Mouse (Mus musculus): Measurements from ENCODE around the gene Nfkb1. TPM values are rescaled to one million over a fixed set of nuclear protein-coding genes. Genes with fewer than 3 reads are reported as not detected.

The Nfkb1 gene
- polyA plus RNA-seq, 1 experiment from 2014 or later: 8.7 TPM

- Histone ChIP-seq H3K36me3 (ENCODE audit: control insufficient read depth, insufficient read depth, low read length) (0 out of 2 replicates have a peak, but pooled peaks cover 4% of the 10 kb centered on the region), H3K27me3 (ENCODE audit: control insufficient read depth, insufficient read depth, low read length) (no peaks in the 10 kb centered on the region), H3K9ac (replicated peaks; ENCODE audit: low read length) (no peak overlapping the region), H3K4me2 (ENCODE audit: low read length) (no peak overlapping the region), H3K27ac (replicated peaks; ENCODE audit: low read depth, low read length) (no peak overlapping the region), H3K9me3 (ENCODE audit: control insufficient read depth, low read length) (no peaks in the 10 kb centered on the region), H3K4me3 (replicated peaks; ENCODE audit: low read depth, low read length) (no peak overlapping the region), H3K4me1 (ENCODE audit: control insufficient read depth, insufficient read depth, low read length) (0 out of 2 replicates have a peak, but pooled peaks cover 9% of the 10 kb centered on the region)
- DNase-seq (no peak), ATAC-seq (ENCODE audit: low FRiP score, low TSS enrichment) (no peak)
- WGBS: 83% methylated on average over 10 of the region's 10 CpGs
These were observed 41.5 kb downstream of the Nfkb1 start for GRCm38 (mm10) chr3:135649809-135650208.

- Histone ChIP-seq H3K9me3 (ENCODE audit: control insufficient read depth, low read length) (no peaks in the 10 kb centered on the region), H3K36me3 (ENCODE audit: control insufficient read depth, insufficient read depth, low read length) (0 out of 2 replicates have a peak, but pooled peaks cover 4% of the 10 kb centered on the region), H3K4me1 (ENCODE audit: control insufficient read depth, insufficient read depth, low read length) (0 out of 2 replicates have a peak, but pooled peaks cover 9% of the 10 kb centered on the region), H3K27ac (replicated peaks; ENCODE audit: low read depth, low read length) (no peak overlapping the region), H3K4me2 (ENCODE audit: low read length) (no peak overlapping the region), H3K9ac (replicated peaks; ENCODE audit: low read length) (no peak overlapping the region), H3K4me3 (replicated peaks; ENCODE audit: low read depth, low read length) (no peak overlapping the region), H3K27me3 (ENCODE audit: control insufficient read depth, insufficient read depth, low read length) (no peaks in the 10 kb centered on the region)
- no peak for DNase-seq
- 97% methylated on average over 8 of the region's 8 CpGs for WGBS
- ATAC-seq (ENCODE audit: low FRiP score, low TSS enrichment): no peak
These were observed 42.8 kb downstream of the Nfkb1 start for GRCm38 (mm10) chr3:135648501-135648900.

DNA sequence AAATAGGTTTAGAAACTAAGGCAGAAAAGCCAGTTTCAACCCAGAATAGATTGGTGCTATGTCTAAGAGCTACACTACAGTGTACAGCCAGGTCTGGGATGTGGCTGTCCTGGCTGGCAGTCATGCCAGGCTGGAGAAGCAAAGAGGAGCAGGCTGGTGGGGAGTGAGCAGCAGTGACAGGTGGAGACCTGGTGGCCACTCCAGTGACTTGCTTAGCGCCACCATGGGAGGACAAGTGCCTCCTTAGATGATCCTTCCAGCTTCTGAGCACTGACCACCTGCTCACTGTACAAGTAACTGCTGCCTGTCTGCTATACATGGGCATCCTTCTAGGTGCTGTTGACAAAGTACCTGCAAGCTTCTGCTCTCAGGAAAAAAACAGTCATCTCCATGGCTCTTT, 44.7 kb downstream of the Nfkb1 start:
- Histone ChIP-seq H3K9ac (replicated peaks; ENCODE audit: low read length) (no peak overlapping the region), H3K36me3 (ENCODE audit: control insufficient read depth, insufficient read depth, low read length) (no peaks in the 10 kb centered on the region), H3K4me1 (ENCODE audit: control insufficient read depth, insufficient read depth, low read length) (0 out of 2 replicates have a peak, but pooled peaks cover 9% of the 10 kb centered on the region), H3K9me3 (ENCODE audit: control insufficient read depth, low read length) (no peaks in the 10 kb centered on the region), H3K27ac (replicated peaks; ENCODE audit: low read depth, low read length) (no peak overlapping the region), H3K4me3 (replicated peaks; ENCODE audit: low read depth, low read length) (no peak overlapping the region), H3K27me3 (ENCODE audit: control insufficient read depth, insufficient read depth, low read length) (no peaks in the 10 kb centered on the region), H3K4me2 (ENCODE audit: low read length) (no peak overlapping the region)
- WGBS: 95% methylated on average over 1 of the region's 1 CpGs
- DNase-seq: no peak
- no peak for ATAC-seq (ENCODE audit: low FRiP score, low TSS enrichment)

GRCm38 (mm10) chr3:135644971-135645370, 46.4 kb downstream of the Nfkb1 start:
- no peak for ATAC-seq (ENCODE audit: low FRiP score, low TSS enrichment)
- Histone ChIP-seq H3K9me3 (ENCODE audit: control insufficient read depth, low read length) (no peaks in the 10 kb centered on the region), H3K27ac (replicated peaks; ENCODE audit: low read depth, low read length) (no peak overlapping the region), H3K4me3 (replicated peaks; ENCODE audit: low read depth, low read length) (no peak overlapping the region), H3K4me1 (ENCODE audit: control insufficient read depth, insufficient read depth, low read length) (no peaks in the 10 kb centered on the region), H3K4me2 (ENCODE audit: low read length) (no peak overlapping the region), H3K36me3 (ENCODE audit: control insufficient read depth, insufficient read depth, low read length) (peaks cover 2% of the 10 kb centered on the region; the same call in 1 of the 2 replicates), H3K9ac (replicated peaks; ENCODE audit: low read length) (no peak overlapping the region), H3K27me3 (ENCODE audit: control insufficient read depth, insufficient read depth, low read length) (no peaks in the 10 kb centered on the region)
- WGBS: 99% methylated on average over 3 of the region's 3 CpGs
- DNase-seq: no peak

GRCm38 (mm10) chr3:135641623-135641915, 49.8 kb downstream of the Nfkb1 start:
- ATAC-seq (ENCODE audit: low FRiP score, low TSS enrichment) (no peak), DNase-seq (no peak)
- Histone ChIP-seq H3K4me1 (ENCODE audit: control insufficient read depth, insufficient read depth, low read length) (no peaks in the 10 kb centered on the region), H3K4me2 (ENCODE audit: low read length) (no peak overlapping the region), H3K4me3 (replicated peaks; ENCODE audit: low read depth, low read length) (no peak overlapping the region), H3K9ac (replicated peaks; ENCODE audit: low read length) (no peak overlapping the region), H3K27ac (replicated peaks; ENCODE audit: low read depth, low read length) (no peak overlapping the region), H3K27me3 (ENCODE audit: control insufficient read depth, insufficient read depth, low read length) (no peaks in the 10 kb centered on the region), H3K36me3 (ENCODE audit: control insufficient read depth, insufficient read depth, low read length) (peaks cover 2% of the 10 kb centered on the region; the same call in 1 of the 2 replicates), H3K9me3 (ENCODE audit: control insufficient read depth, low read length) (no peaks in the 10 kb centered on the region)
- 81% methylated on average over 4 of the region's 4 CpGs for WGBS

GRCm38 (mm10) chr3:135640856-135641622, 50.3 kb downstream of the Nfkb1 start:
- Histone ChIP-seq H3K4me3 (replicated peaks; ENCODE audit: low read depth, low read length) (no peak overlapping the region), H3K4me2 (ENCODE audit: low read length) (no peak overlapping the region), H3K27ac (replicated peaks; ENCODE audit: low read depth, low read length) (no peak overlapping the region), H3K27me3 (ENCODE audit: control insufficient read depth, insufficient read depth, low read length) (no peaks in the 10 kb centered on the region), H3K4me1 (ENCODE audit: control insufficient read depth, insufficient read depth, low read length) (no peaks in the 10 kb centered on the region), H3K36me3 (ENCODE audit: control insufficient read depth, insufficient read depth, low read length) (peaks cover 2% of the 10 kb centered on the region; the same call in 1 of the 2 replicates), H3K9me3 (ENCODE audit: control insufficient read depth, low read length) (no peaks in the 10 kb centered on the region), H3K9ac (replicated peaks; ENCODE audit: low read length) (no peak overlapping the region)
- DNase-seq (no peak), ATAC-seq (ENCODE audit: low FRiP score, low TSS enrichment) (no peak)
- 94% methylated on average over 16 of the region's 16 CpGs for WGBS

DNA sequence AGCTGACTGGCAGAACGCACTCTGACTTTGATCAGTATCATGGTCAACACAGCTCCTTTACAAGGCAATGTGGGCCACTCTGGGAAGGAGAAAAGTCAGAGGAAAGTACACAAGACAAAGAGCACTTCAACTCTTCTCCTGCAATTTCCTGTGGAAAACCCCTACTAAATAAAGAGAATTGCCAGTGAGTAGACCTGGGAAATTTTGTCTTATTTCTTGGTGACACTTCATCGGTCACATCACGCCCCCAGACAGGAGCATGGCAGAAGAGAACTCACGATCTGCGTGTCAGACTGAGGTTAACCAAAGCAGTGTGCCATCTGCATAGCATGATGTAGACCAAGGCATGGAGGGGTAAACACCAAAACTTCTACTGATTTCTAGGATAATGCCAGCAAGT, 51.1 kb downstream of the Nfkb1 start:
- no peaks in the 10 kb centered on the region for H3K9me3 ChIP-seq (ENCODE audit: control insufficient read depth, low read length)
- H3K9ac ChIP-seq (replicated peaks; ENCODE audit: low read length): no peak overlapping the region
- no peaks in the 10 kb centered on the region for H3K4me1 ChIP-seq (ENCODE audit: control insufficient read depth, insufficient read depth, low read length)
- peaks cover 2% of the 10 kb centered on the region; the same call in 1 of the 2 replicates for H3K36me3 ChIP-seq (ENCODE audit: control insufficient read depth, insufficient read depth, low read length)
- H3K27me3 ChIP-seq (ENCODE audit: control insufficient read depth, insufficient read depth, low read length): no peaks in the 10 kb centered on the region
- H3K4me2 ChIP-seq (ENCODE audit: low read length): no peak overlapping the region
- WGBS: 94% methylated on average over 5 of the region's 5 CpGs
- no peak for ATAC-seq (ENCODE audit: low FRiP score, low TSS enrichment)
- H3K4me3 ChIP-seq (replicated peaks; ENCODE audit: low read depth, low read length): no peak overlapping the region
- H3K27ac ChIP-seq (replicated peaks; ENCODE audit: low read depth, low read length): no peak overlapping the region
- DNase-seq: no peak

GRCm38 (mm10) chr3:135637592-135637991, 53.8 kb downstream of the Nfkb1 start:
- Histone ChIP-seq H3K27ac (replicated peaks; ENCODE audit: low read depth, low read length) (no peak overlapping the region), H3K36me3 (ENCODE audit: control insufficient read depth, insufficient read depth, low read length) (peaks cover 2% of the 10 kb centered on the region; the same call in 1 of the 2 replicates), H3K4me2 (ENCODE audit: low read length) (no peak overlapping the region), H3K4me3 (replicated peaks; ENCODE audit: low read depth, low read length) (no peak overlapping the region), H3K27me3 (ENCODE audit: control insufficient read depth, insufficient read depth, low read length) (no peaks in the 10 kb centered on the region), H3K4me1 (ENCODE audit: control insufficient read depth, insufficient read depth, low read length) (no peaks in the 10 kb centered on the region), H3K9me3 (ENCODE audit: control insufficient read depth, low read length) (no peaks in the 10 kb centered on the region), H3K9ac (replicated peaks; ENCODE audit: low read length) (no peak overlapping the region)
- DNase-seq: no peak
- no peak for ATAC-seq (ENCODE audit: low FRiP score, low TSS enrichment)
- WGBS: 70% methylated on average over 5 of the region's 5 CpGs

- Histone ChIP-seq H3K36me3 (ENCODE audit: control insufficient read depth, insufficient read depth, low read length) (peaks cover 2% of the 10 kb centered on the region; the same call in 1 of the 2 replicates), H3K27ac (replicated peaks; ENCODE audit: low read depth, low read length) (no peak overlapping the region), H3K9ac (replicated peaks; ENCODE audit: low read length) (no peak overlapping the region), H3K4me2 (ENCODE audit: low read length) (no peak overlapping the region), H3K4me1 (ENCODE audit: control insufficient read depth, insufficient read depth, low read length) (no peaks in the 10 kb centered on the region), H3K27me3 (ENCODE audit: control insufficient read depth, insufficient read depth, low read length) (no peaks in the 10 kb centered on the region), H3K4me3 (replicated peaks; ENCODE audit: low read depth, low read length) (no peak overlapping the region), H3K9me3 (ENCODE audit: control insufficient read depth, low read length) (no peaks in the 10 kb centered on the region)
- ATAC-seq (ENCODE audit: low FRiP score, low TSS enrichment): peak; percentile 43
- 23% methylated on average over 14 of the region's 14 CpGs for WGBS
- DNase-seq: peak; percentile 28
These were observed 54.9 kb downstream of the Nfkb1 start for GRCm38 (mm10) chr3:135636454-135636853.

All from midbrain, embryonic 14.5 days (tissue).